Mouse (Mus musculus): ENCODE data around the gene Rnf26. TPM values are rescaled to one million over a fixed set of nuclear protein-coding genes. Genes with fewer than 3 reads are reported as not detected.

Rnf26 gene
- 1.1 TPM for polyA plus RNA-seq (2014; fragmentation: Illumina TruSeq; extraction: RNeasy Lipid Tissue Mini Kit (QIAGEN cat#74804); ENCODE audit: low read depth, low replicate concordance)

DNA sequence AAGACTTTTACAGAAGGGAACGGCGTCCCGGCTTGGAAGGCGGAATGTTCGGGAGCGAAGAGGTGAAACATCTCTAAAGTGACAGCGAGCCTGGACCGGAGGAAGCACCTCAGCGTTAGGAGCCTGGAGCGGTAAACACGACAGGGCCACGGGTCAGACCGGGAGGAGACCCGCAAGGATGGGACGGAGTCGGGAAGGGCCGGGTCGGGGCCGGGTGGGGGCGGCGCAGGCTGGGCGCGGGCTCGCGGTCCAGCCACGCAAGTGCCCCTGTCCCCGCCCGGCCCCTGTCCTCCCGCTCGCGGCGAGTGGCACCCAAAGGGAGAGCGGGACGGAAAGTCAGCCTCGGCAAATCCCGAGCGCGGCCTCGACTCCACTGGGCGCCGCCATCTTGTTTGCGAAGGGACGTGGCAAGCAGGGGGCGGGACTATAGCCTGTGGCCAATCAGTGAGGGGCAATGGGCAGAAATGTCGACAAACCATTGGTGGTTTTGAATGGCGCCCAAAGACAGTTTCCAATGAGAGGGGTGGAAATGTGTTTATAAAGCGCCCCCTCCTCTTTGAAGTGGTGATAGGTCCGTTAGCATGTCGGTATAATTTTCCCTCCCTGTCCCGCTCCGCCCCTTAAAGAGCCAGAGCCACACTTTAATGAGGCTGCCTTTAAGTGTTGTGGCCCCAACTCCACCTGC, at the start of gene Rnf26, which contains the start of gene Gm49380:
TSS of gene Rnf26 (minus strand) at position 413 of the 685 bp plus-strand sequence.
TSS of gene Gm49380 (minus strand) at position 396 of the 685 bp plus-strand sequence.

DNA sequence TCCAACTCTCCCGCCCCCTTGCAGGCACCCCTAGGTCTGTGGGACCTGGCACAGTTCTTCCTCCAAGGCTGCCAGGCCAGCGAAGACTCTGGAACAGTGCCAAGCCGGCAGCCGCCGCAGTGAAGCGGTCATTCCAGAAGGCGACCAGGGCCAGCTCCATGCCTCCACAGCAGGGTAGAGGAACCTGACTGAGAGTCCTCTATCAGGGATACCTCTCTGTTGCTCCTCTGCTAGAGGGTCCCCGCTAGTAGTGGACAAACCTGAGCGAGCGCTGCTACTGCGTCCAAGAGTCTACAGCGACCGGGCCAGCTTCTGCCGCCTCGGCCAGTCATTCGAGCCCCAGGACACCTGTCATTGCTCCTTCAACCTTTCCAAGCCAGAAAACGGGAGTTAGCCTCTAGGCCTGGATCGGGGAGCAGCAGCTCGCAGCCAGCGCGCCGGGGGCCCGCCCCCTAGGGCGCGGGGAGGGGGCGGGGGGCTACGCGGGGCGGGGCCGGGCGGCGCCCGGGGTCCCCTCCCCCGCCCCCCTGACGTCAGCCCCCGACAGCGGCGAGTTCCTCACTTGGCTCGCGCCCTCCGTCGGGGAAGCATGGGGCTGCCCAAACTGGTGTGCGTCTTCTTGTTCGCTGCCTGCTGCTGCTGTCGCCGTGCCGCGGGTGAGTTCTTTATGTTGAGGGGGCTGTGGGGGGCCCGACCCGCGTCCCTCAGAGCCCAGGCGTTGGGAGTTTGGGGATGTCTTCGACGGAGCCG, 21.0 kb upstream of the Rnf26 start, which contains the start of gene Mcam:
TSS of gene Mcam (plus strand) at position 369 of the 750 bp plus-strand sequence.

DNA sequence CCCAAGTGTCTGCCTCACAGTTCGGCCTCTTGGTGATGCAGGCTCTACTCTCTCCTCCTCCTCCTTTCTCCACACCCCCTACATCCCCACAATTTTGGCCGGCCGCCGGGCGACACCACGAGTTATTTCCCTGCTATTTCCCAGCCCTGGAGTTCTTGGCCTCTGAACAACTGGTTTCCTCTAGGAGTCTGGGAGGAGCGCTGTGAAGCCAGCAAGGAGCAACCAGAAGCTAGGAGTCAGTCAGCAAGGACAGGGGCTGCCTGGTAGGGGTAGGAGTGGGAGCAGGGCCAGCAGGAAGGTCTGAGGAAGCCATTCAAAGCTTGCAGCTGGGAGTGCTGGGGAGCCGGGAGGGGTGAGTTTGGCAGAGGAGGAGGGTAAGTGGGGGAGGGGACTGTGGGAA, 6.2 kb downstream of the Rnf26 start, which contains the start of gene C1qtnf5:
TSS of gene C1qtnf5 (plus strand) at position 136 of the 400 bp plus-strand sequence.

DNA sequence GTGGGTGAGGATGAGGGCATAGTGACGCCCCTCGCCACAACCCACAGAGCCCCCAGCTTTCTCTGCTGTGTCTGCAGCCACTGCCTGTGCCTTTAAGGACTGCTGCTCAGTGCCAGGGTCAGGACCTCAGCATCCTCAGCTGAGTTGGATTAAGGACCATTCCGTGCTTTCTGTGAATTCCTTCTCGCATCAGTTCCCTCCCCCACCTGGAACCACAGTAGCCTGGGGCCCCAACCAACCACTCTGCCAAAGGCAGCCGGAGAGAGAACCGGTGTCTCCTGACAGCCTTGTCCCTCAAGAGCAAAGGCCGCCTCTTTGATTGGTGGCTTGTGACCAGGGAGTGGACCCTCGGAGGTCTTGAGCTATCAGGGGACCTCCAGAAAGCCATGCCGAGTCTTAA, 11.8 kb downstream of the Rnf26 start, which contains the start of gene Mfrp:
TSS of gene Mfrp (plus strand) at position 240 of the 400 bp plus-strand sequence.

DNA sequence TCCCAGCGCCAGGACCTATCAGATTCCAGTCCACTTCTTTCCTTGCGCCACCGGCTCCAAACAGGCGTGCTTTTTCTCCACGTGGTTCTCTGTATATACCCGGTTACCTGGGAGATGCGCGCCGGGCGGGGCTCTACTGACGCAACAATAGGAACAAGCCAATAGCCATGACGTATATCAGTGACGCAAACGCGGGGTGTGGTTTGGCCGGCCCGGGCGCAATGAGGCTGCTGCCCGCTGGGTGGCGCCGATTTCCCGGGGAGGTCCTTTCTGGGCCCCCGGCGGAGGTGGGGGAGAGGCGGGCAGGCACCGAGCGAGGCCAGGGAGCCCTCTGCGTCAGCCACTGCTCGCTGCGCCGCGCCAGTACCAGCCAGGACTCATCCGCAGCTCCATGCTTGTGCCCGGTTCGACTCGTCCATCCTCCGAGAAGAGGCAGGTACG, 46.5 kb downstream of the Rnf26 start, which contains the start of gene Usp2:
TSS of gene Usp2 (plus strand) at position 237 of the 441 bp plus-strand sequence.

Other genes with a start within 250 kb of the Rnf26 start
- gene Thy1, start 70.1 kb downstream of the Rnf26 start, polyA plus RNA-seq (2014; fragmentation: Illumina TruSeq; extraction: RNeasy Lipid Tissue Mini Kit (QIAGEN cat#74804); ENCODE audit: low read depth, low replicate concordance) = not detected
- 1.5 TPM for gene Usp2, start 46.5 kb downstream of the Rnf26 start, polyA plus RNA-seq (2014; fragmentation: Illumina TruSeq; extraction: RNeasy Lipid Tissue Mini Kit (QIAGEN cat#74804); ENCODE audit: low read depth, low replicate concordance)
- gene Mfrp, start 11.8 kb downstream of the Rnf26 start, polyA plus RNA-seq (2014; fragmentation: Illumina TruSeq; extraction: RNeasy Lipid Tissue Mini Kit (QIAGEN cat#74804); ENCODE audit: low read depth, low replicate concordance) = not detected
- gene C1qtnf5, start 6.3 kb downstream of the Rnf26 start, polyA plus RNA-seq (2014; fragmentation: Illumina TruSeq; extraction: RNeasy Lipid Tissue Mini Kit (QIAGEN cat#74804); ENCODE audit: low read depth, low replicate concordance) = not detected
- not detected for gene Gm49380, start within 50 bp of the Rnf26 start, polyA plus RNA-seq (2014; fragmentation: Illumina TruSeq; extraction: RNeasy Lipid Tissue Mini Kit (QIAGEN cat#74804); ENCODE audit: low read depth, low replicate concordance)
- 1.6 TPM for gene Mcam, start 21.0 kb upstream of the Rnf26 start, polyA plus RNA-seq (2014; fragmentation: Illumina TruSeq; extraction: RNeasy Lipid Tissue Mini Kit (QIAGEN cat#74804); ENCODE audit: low read depth, low replicate concordance)
- 5.1 TPM for gene Cbl, start 120.5 kb upstream of the Rnf26 start, polyA plus RNA-seq (2014; fragmentation: Illumina TruSeq; extraction: RNeasy Lipid Tissue Mini Kit (QIAGEN cat#74804); ENCODE audit: low read depth, low replicate concordance)
- not detected for gene Ccdc153, start 127.2 kb upstream of the Rnf26 start, polyA plus RNA-seq (2014; fragmentation: Illumina TruSeq; extraction: RNeasy Lipid Tissue Mini Kit (QIAGEN cat#74804); ENCODE audit: low read depth, low replicate concordance)
- gene Pdzd3, start 138.0 kb upstream of the Rnf26 start, polyA plus RNA-seq (2014; fragmentation: Illumina TruSeq; extraction: RNeasy Lipid Tissue Mini Kit (QIAGEN cat#74804); ENCODE audit: low read depth, low replicate concordance) = not detected
- 0.34 TPM for gene Nlrx1, start 155.1 kb upstream of the Rnf26 start, polyA plus RNA-seq (2014; fragmentation: Illumina TruSeq; extraction: RNeasy Lipid Tissue Mini Kit (QIAGEN cat#74804); ENCODE audit: low read depth, low replicate concordance)
- not detected for gene Abcg4, start 175.1 kb upstream of the Rnf26 start, polyA plus RNA-seq (2014; fragmentation: Illumina TruSeq; extraction: RNeasy Lipid Tissue Mini Kit (QIAGEN cat#74804); ENCODE audit: low read depth, low replicate concordance)
- gene Hinfp, start 192.2 kb upstream of the Rnf26 start, polyA plus RNA-seq (2014; fragmentation: Illumina TruSeq; extraction: RNeasy Lipid Tissue Mini Kit (QIAGEN cat#74804); ENCODE audit: low read depth, low replicate concordance) = 6.5 TPM
- 2.1 TPM for gene C2cd2l, start 206.8 kb upstream of the Rnf26 start, polyA plus RNA-seq (2014; fragmentation: Illumina TruSeq; extraction: RNeasy Lipid Tissue Mini Kit (QIAGEN cat#74804); ENCODE audit: low read depth, low replicate concordance)
- 14.6 TPM for gene Dpagt1, start 212.5 kb upstream of the Rnf26 start, polyA plus RNA-seq (2014; fragmentation: Illumina TruSeq; extraction: RNeasy Lipid Tissue Mini Kit (QIAGEN cat#74804); ENCODE audit: low read depth, low replicate concordance)
- gene H2afx, start 221.2 kb upstream of the Rnf26 start, polyA plus RNA-seq (2014; fragmentation: Illumina TruSeq; extraction: RNeasy Lipid Tissue Mini Kit (QIAGEN cat#74804); ENCODE audit: low read depth, low replicate concordance) = 1.0 TPM
- 36.4 TPM for gene Hmbs, start 230.7 kb upstream of the Rnf26 start, polyA plus RNA-seq (2014; fragmentation: Illumina TruSeq; extraction: RNeasy Lipid Tissue Mini Kit (QIAGEN cat#74804); ENCODE audit: low read depth, low replicate concordance)
- gene Vps11, start 248.2 kb upstream of the Rnf26 start, polyA plus RNA-seq (2014; fragmentation: Illumina TruSeq; extraction: RNeasy Lipid Tissue Mini Kit (QIAGEN cat#74804); ENCODE audit: low read depth, low replicate concordance) = 8.1 TPM

All from liver, adult 10 weeks (tissue).